Comparison of ENCODE assay signal across 15 mouse cellular contexts in genomic region chr6:53893731-53894130, GRCm38 (mm10).
"Had no signal": no experiment of that assay in that cellular context is flagged by ENCODE, and none has a peak within 500 bp of the region (broad histone marks: within the 10 kb centered on the region; RNA-seq: fewer than 3 reads in every experiment).

No protein-coding gene starts in this region.

- H3K4me2 ChIP-seq: intestine, embryonic 15.5 days; limb, embryonic 12.5 days; limb, embryonic 15.5 days; liver, embryonic 11.5 days; midbrain, embryonic 13.5 days had no signal

- ATAC-seq: intestine, embryonic 15.5 days; liver, postnatal 0 days; midbrain, embryonic 13.5 days; midbrain, embryonic 16.5 days had no signal

- H3K27ac ChIP-seq: intestine, embryonic 15.5 days; limb, embryonic 12.5 days; limb, embryonic 15.5 days; liver, embryonic 14.5 days; midbrain, embryonic 10.5 days; midbrain, embryonic 13.5 days had no signal

- H3K4me3 ChIP-seq: intestine, embryonic 15.5 days; limb, embryonic 12.5 days; limb, embryonic 15.5 days; megakaryocyte, embryonic 14.5 days; midbrain, embryonic 10.5 days; midbrain, embryonic 13.5 days had no signal

- DNase-seq: kidney, adult 11 months; kidney, adult 8-10 months; left cerebral cortex, postnatal 4 days; liver, postnatal 0 days; thymus, adult 18-20 months; thymus, postnatal 36 days had no signal

- H3K36me3 ChIP-seq: intestine, embryonic 15.5 days; limb, embryonic 12.5 days; limb, embryonic 15.5 days; midbrain, embryonic 10.5 days; midbrain, embryonic 13.5 days had no signal

- H3K27me3 ChIP-seq: intestine, embryonic 15.5 days; limb, embryonic 12.5 days; limb, embryonic 15.5 days; midbrain, embryonic 13.5 days had no signal

- H3K9ac ChIP-seq: intestine, embryonic 15.5 days; limb, embryonic 12.5 days; limb, embryonic 15.5 days; liver, embryonic 14.5 days; liver, postnatal 0 days; midbrain, embryonic 13.5 days had no signal

- H3K9me3 ChIP-seq: intestine, embryonic 15.5 days; limb, embryonic 12.5 days; limb, embryonic 15.5 days; megakaryocyte, embryonic 14.5 days; midbrain, embryonic 10.5 days; midbrain, embryonic 13.5 days had no signal

- H3K4me1 ChIP-seq: intestine, embryonic 15.5 days; midbrain, embryonic 13.5 days had no signal
